Mouse (Mus musculus) lung, adult 18-20 months (tissue): Measurements from ENCODE around the gene Gm17078.
A peak's percentile ranks its signal among the peaks of the same experiment; 100 is the strongest.
"Not testable (repeated sequence)": the region's sequence is repeated elsewhere in the genome, so short reads cannot be mapped to it uniquely, and the experiment has no call there.

ENCODE experiments used
- DNase-seq, 2 experiments: peaks; one replicate each; pipeline ENCODE4 v3.0.0; 2022; ENCODE audit warnings: mixed read lengths in 2 of 2

The Gm17078 gene

DNA sequence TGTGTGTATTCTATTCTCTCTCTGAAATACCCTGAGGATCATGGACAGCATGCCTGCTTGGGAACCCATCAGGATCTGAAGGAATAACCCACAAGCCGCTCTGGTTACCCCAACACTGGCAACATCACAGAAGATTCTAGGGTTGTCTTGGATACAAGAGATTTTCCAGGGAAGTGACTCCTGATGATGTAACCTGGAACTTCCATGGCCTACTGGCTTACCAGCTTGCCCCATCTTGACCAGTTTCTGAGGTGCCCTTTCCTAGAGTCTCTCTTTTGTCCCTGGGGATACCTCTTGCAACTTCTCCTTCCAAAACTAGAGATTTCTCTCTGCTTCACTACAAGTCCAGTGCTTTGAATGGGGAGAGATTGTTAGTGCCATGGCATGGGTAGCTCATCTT is at the start of gene Gm17078:
Gene Gm17078, minus strand, starts transcription at position 101 of the 400 bp plus-strand sequence.
- DNase-seq = no peak

- DNase-seq = not testable (repeated sequence)
Measured at GRCm38 (mm10) chr14:51635566-51635965, 24.5 kb upstream of the Gm17078 start, which contains the start of gene Gm4181. Gm4181 (minus strand) TSS chr14:51635666.

DNA sequence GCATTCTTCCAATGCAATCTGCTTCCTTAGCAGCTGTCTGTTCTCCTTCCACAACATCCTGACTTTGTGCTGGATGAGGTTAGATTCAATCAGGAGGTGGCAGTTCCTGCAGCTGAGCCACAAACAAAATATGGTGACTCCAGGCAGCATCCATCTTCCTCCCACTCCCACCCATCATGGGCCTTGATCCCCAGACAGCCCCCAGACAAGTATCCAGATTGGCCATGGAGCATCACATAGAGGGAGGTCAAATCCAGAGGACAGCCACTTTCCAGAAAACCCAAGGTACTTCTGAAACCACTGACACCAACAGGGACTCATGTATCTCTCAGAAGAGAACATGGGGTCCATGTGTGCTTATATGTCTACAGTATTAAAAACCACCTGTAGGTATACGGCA is 21.3 kb upstream of the Gm17078 start:
- peak; percentile 2 to 20 for DNase-seq

GRCm38 (mm10) chr14:51592039-51592438 is 19.1 kb downstream of the Gm17078 start, which contains the start of gene Gm17174:
Gm17174 (minus strand) TSS chr14:51592139.
- not testable (repeated sequence) for DNase-seq

DNA sequence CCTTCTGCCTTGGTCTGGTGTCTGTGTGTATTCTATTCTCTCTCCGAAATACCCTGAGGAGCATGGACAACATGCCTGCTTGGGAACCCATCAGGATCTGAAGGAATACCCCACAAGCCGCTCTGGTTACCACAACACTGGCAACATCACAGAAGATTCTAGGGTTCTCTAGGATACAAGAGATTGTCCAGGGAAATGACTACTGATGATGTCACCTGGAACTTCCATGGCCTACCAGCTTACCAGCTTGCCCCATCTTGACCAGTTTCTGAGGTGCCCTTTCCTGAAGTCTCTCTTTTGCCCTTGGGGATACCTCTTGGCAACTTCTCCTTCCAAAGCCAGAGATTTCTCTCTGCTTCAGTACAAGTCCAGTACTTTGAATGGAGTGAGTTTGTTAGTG is 37.1 kb downstream of the Gm17078 start, which contains the start of gene Gm17175:
Gene Gm17175, minus strand, starts transcription at position 101 of the 400 bp plus-strand sequence.
- DNase-seq = not testable (repeated sequence)
